Mouse (Mus musculus) bone marrow, adult 2 months (tissue): ENCODE data around the gene Olfr697.

Experiments
- CTCF ChIP-seq: fragments of 200-500 bp; IDR thresholded peaks from 2 replicates; pipeline ENCODE4 v1.5.1; 2011; ENCODE audit warnings: low read length, control low read depth; ENCODE audit not compliant: control insufficient read depth, insufficient read depth
- POLR2A ChIP-seq: fragments of 200-500 bp; IDR thresholded peaks from 2 replicates; pipeline ENCODE4 v1.6.1; 2011; ENCODE audit warnings: low read depth, mild to moderate bottlenecking, control low read depth, low read length, borderline replicate concordance; ENCODE audit not compliant: control insufficient read depth

GRCm38 (mm10) chr7:106696891-106697290, 45.4 kb downstream of the Olfr697 start:
- TF ChIP-seq CTCF (no peak), POLR2A (no peak)
